Mouse (Mus musculus): Measurements from ENCODE around the gene Efr3b.
A peak's percentile ranks its signal among the peaks of the same experiment; 100 is the strongest.

The Efr3b gene

GRCm38 (mm10) chr12:4038061-4039041 is at the start of gene Efr3b:
Efr3b (minus strand) TSS chr12:4038915.
- DNase-seq = peak; percentile 94

GRCm38 (mm10) chr12:4083441-4083840 is 44.7 kb upstream of the Efr3b start:
- DNase-seq = no peak

- DNase-seq = peak; percentile 96
Observed at GRCm38 (mm10) chr12:4082132-4083001, 43.7 kb upstream of the Efr3b start, which contains the start of gene Dnajc27. Dnajc27 (plus strand) TSS chr12:4082583.

GRCm38 (mm10) chr12:4080311-4080710 is 41.6 kb upstream of the Efr3b start:
- peak; percentile 75 for DNase-seq

- no peak for DNase-seq
Observed at GRCm38 (mm10) chr12:4078069-4078468, 39.4 kb upstream of the Efr3b start.

- DNase-seq = no peak
Observed at GRCm38 (mm10) chr12:4076383-4076782, 37.7 kb upstream of the Efr3b start.

- no peak for DNase-seq
Observed at GRCm38 (mm10) chr12:4075407-4075806, 36.7 kb upstream of the Efr3b start.

GRCm38 (mm10) chr12:4071671-4072070 is 33.0 kb upstream of the Efr3b start:
- no peak for DNase-seq

- no peak for DNase-seq
Observed at GRCm38 (mm10) chr12:4068551-4068950, 29.8 kb upstream of the Efr3b start.

GRCm38 (mm10) chr12:4066681-4067459 is 28.2 kb upstream of the Efr3b start:
- DNase-seq = no peak

GRCm38 (mm10) chr12:4065944-4066343 is 27.2 kb upstream of the Efr3b start:
- DNase-seq = no peak

- no peak for DNase-seq
Observed at GRCm38 (mm10) chr12:4065498-4065897, 26.8 kb upstream of the Efr3b start.

GRCm38 (mm10) chr12:4059683-4060082 is 21.0 kb upstream of the Efr3b start:
- no peak for DNase-seq

GRCm38 (mm10) chr12:4058321-4058720 is 19.6 kb upstream of the Efr3b start:
- DNase-seq = no peak

- no peak for DNase-seq
Observed at GRCm38 (mm10) chr12:4054845-4055244, 16.1 kb upstream of the Efr3b start.

GRCm38 (mm10) chr12:4053643-4054042 is 14.9 kb upstream of the Efr3b start:
- DNase-seq = no peak

GRCm38 (mm10) chr12:4050861-4051425 is 12.2 kb upstream of the Efr3b start:
- no peak for DNase-seq

- DNase-seq = no peak
Observed at GRCm38 (mm10) chr12:4048031-4048430, 9.3 kb upstream of the Efr3b start.

GRCm38 (mm10) chr12:4045992-4046391 is 7.3 kb upstream of the Efr3b start:
- no peak for DNase-seq

GRCm38 (mm10) chr12:4042411-4042810 is 3.7 kb upstream of the Efr3b start:
- no peak for DNase-seq

- DNase-seq = no peak
Observed at GRCm38 (mm10) chr12:4039046-4039445, 331 bp upstream of the Efr3b start.

GRCm38 (mm10) chr12:4037511-4037910 is 1.2 kb downstream of the Efr3b start:
- DNase-seq = no peak

All from embryo, embryonic 11 days (tissue).